Mouse (Mus musculus): ENCODE results near the gene Swap70.

GRCm38 (mm10) chr7:110223727-110224510 lies 2.4 kb downstream of the Swap70 start:
- TF ChIP-seq CTCF (IDR thresholded peaks at IDR 0.05; ENCODE audit: extremely low read depth, insufficient read length, insufficient replicate concordance, low read depth, low read length) (no peak), POLR2A (IDR thresholded peaks at IDR 0.05; ENCODE audit: low read depth, low read length) (no peak)

Measured in small intestine, adult 2 months (tissue).